Mouse (Mus musculus) embryonic facial prominence, embryonic 11.5 days (tissue): ENCODE data around the gene Commd9. TPM values are rescaled to one million over a fixed set of nuclear protein-coding genes. Genes with fewer than 3 reads are reported as not detected.

Source experiments
- ATAC-seq: fragments of 200-750 bp; cut with Nextera tagmentation; replicated peaks from 2 replicates; pipeline ENCODE4 v1.8.0; 2017; ENCODE audit warnings: low read depth; ENCODE audit not compliant: insufficient number of reproducible peaks, low FRiP score, low TSS enrichment
- DNase-seq: peaks from one replicate; pipeline ENCODE4 v3.0.0-alpha.2; 2015; ENCODE audit warnings: low spot score
- H3K27ac ChIP-seq: fragments of 300-500 bp; sonication (generic); replicated peaks from 2 replicates; pipeline ENCODE4 v1.5.1; 2014; ENCODE audit warnings: mild to moderate bottlenecking, low read depth, low read length, control low read depth
- H3K27me3 ChIP-seq: fragments of 300-500 bp; sonication (generic); 2 replicates; pipeline ENCODE4 v1.6.1; 2014; ENCODE audit warnings: mild to moderate bottlenecking, low read length, moderate library complexity, mixed read lengths; ENCODE audit not compliant: control insufficient read depth, insufficient read depth
- H3K36me3 ChIP-seq: fragments of 300-500 bp; sonication (generic); replicated peaks from 2 replicates; pipeline ENCODE4 v1.6.1; 2014; ENCODE audit warnings: low read depth, mild to moderate bottlenecking, low read length, moderate library complexity, mixed read lengths; ENCODE audit not compliant: control insufficient read depth, insufficient read depth
- H3K4me1 ChIP-seq: fragments of 300-500 bp; sonication (generic); 2 replicates; pipeline ENCODE4 v1.6.1; 2014; ENCODE audit warnings: low read length, mixed read lengths; ENCODE audit not compliant: control insufficient read depth, insufficient read depth
- H3K4me2 ChIP-seq: fragments of 300-500 bp; sonication (generic); 2 replicates; pipeline ENCODE4 v1.6.1; 2014; ENCODE audit warnings: low read depth, mild to moderate bottlenecking, control low read depth, low read length, moderate library complexity
- H3K4me3 ChIP-seq: fragments of 300-500 bp; sonication (generic); 2 replicates; pipeline ENCODE4 v1.5.1; 2014; ENCODE audit warnings: low read depth, low read length, control low read depth
- H3K9ac ChIP-seq: fragments of 300-500 bp; sonication (generic); replicated peaks from 2 replicates; pipeline ENCODE4 v1.6.1; 2014; ENCODE audit warnings: mild to moderate bottlenecking, control low read depth, low read length
- H3K9me3 ChIP-seq: fragments of 300-500 bp; sonication (generic); replicated peaks from 2 replicates; pipeline ENCODE4 v1.6.1; 2016; ENCODE audit warnings: mild to moderate bottlenecking, low read length, inconsistent platforms, mixed read lengths; ENCODE audit not compliant: control insufficient read depth
- WGBS: fragments of 180-500 bp; shearing (Covaris S2); extraction: QIAGEN DNeasy Blood & Tissue Kit; methylation state at CpG from one replicate; pipeline ENCODE4 v1.1.7; 2014; 5-methylcytosine and 5-hydroxymethylcytosine counted together
- polyA plus RNA-seq: library from polyadenylated mRNA; unstranded; fragments of >200 nt; fragmentation: Nextera tagmentation; extraction: Ambion mirVana; gene quantifications from 2 replicates; pipeline ENCODE4 v1.2.1, GENCODE M21; 2014

Commd9 gene
- 62.2 and 63.1 TPM in 2 replicates for polyA plus RNA-seq

DNA sequence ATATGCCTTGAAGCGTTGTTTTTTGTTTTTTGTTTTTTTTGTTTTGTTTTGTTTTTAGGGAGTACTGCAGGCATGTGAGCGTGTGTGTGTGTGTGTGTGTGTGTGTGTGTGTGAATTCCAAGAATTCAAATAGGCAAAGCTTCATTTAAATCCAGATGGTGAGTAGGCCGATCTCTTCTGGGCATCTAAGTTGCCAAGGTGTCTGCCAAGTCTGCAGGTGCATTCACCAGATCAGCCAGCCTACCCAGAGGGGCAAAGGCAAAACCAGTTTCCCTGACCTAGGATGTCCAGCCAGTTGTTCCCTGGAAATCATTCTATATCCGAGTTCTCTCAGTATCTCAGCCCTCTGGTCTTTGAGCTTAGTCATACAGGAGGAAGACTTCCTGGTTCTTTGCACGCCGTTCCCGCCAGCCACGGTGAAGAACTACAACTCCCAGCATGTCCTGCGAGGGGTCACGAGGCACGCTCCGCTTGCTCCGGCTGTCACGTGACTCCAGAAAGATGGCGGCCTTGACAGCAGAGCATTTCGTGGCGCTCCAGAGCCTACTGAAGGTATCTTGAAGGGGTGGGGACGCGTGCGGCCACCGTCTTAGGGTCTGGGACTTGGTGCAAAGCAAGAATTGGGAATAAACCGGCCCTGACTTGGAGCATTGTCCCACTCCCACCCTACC lies at the start of gene Commd9:
Commd9 (plus strand) TSS at position 480 of the 671 bp plus-strand sequence.
- H3K4me2 ChIP-seq = peak within 1 kb of the TSS; percentile 56
- peak within 1 kb of the TSS; percentile 78 for H3K4me3 ChIP-seq
- H3K9me3 ChIP-seq = no peaks in the 10 kb centered on the region
- ATAC-seq (peak; percentile 90), DNase-seq (peak; percentile 96)
- no peaks in the 10 kb centered on the region for H3K4me1 ChIP-seq
- peak within 1 kb of the TSS; percentile 66 for H3K9ac ChIP-seq
- no peak within 1 kb of the TSS for H3K27ac ChIP-seq
- no peaks in the 10 kb centered on the region for H3K27me3 ChIP-seq
- WGBS = 13% methylated on average over 22 of the region's 22 CpGs
- no peaks in the 10 kb centered on the region for H3K36me3 ChIP-seq

DNA sequence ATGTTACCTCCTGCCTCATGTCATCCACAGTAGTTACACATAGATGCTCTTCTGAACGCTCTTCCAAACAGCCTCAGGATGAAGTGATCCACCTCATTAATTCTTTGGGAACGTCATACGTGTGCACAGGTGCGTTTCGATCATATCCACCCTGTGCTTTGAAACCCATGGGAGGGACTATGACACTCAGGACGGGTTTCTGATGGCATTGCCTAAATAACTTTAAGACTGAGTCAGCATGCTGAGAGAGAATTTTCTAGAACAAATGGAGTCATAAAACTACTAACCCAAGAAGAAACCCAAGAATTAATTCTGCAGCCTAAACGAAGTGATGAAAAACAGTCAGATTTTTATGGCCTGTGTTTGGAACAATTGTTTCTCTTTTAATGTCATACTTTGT lies 43.3 kb upstream of the Commd9 start:
- Histone ChIP-seq H3K9me3 (no peaks in the 10 kb centered on the region), H3K4me1 (no peaks in the 10 kb centered on the region), H3K4me2 (no peak overlapping the region), H3K27me3 (no peaks in the 10 kb centered on the region), H3K36me3 (no peaks in the 10 kb centered on the region), H3K27ac (no peak overlapping the region), H3K4me3 (no peak overlapping the region), H3K9ac (no peak overlapping the region)
- 83% methylated on average over 7 of the region's 7 CpGs for WGBS
- DNase-seq = no peak
- ATAC-seq = no peak

DNA sequence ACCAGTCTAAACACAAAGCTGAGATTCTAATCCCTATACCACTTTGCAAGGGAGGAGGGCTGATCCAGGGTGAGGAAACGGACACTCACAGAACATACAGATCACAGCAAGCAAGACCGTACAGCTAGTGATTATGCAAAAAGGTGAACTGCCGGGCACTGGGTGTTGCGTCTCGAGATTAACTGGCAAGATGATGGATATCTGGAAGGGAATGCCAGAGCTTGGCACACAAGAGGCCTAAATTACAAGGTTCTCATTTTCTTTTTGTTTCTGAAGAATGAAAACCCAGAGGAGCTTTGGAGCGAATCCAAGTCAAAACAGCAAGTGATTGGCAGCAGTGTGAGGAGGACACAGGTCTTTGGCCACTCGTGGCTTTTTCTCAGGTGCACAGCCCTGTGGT lies 31.3 kb upstream of the Commd9 start:
- WGBS = 78% methylated on average over 7 of the region's 7 CpGs
- Histone ChIP-seq H3K4me2 (no peak overlapping the region), H3K27ac (no peak overlapping the region), H3K4me3 (no peak overlapping the region), H3K9ac (no peak overlapping the region), H3K4me1 (no peaks in the 10 kb centered on the region), H3K36me3 (no peaks in the 10 kb centered on the region), H3K9me3 (no peaks in the 10 kb centered on the region), H3K27me3 (no peaks in the 10 kb centered on the region)
- DNase-seq (no peak), ATAC-seq (no peak)

DNA sequence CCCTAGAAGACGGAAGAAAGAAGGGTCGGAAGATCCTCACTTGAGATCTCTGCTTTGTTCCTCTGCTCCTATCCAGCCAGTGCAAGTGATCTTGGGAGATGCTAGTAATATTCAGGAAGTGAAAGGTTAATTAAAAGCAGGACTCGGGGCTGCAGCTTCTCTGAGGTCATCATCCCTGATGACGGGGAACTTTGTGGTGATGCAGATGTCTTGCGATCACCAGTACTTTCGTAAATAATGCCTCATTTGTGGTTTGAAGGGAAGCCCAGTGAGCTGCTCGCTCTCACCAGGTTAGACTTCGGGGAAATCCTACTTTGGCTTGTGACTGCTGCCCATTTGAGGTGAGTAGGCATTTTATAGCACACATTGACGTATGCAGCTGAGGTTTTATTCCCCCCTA lies 29.9 kb upstream of the Commd9 start:
- Histone ChIP-seq H3K9ac (no peak overlapping the region), H3K27ac (no peak overlapping the region), H3K4me1 (no peaks in the 10 kb centered on the region), H3K4me3 (no peak overlapping the region), H3K9me3 (no peaks in the 10 kb centered on the region), H3K36me3 (no peaks in the 10 kb centered on the region), H3K27me3 (no peaks in the 10 kb centered on the region), H3K4me2 (no peak overlapping the region)
- no peak for DNase-seq
- WGBS = 49% methylated on average over 9 of the region's 9 CpGs
- ATAC-seq = no peak

GRCm38 (mm10) chr2:101860920-101861485 lies 25.0 kb upstream of the Commd9 start:
- Histone ChIP-seq H3K9ac (no peak overlapping the region), H3K9me3 (no peaks in the 10 kb centered on the region), H3K4me2 (no peak overlapping the region), H3K4me3 (no peak overlapping the region), H3K27me3 (no peaks in the 10 kb centered on the region), H3K36me3 (no peaks in the 10 kb centered on the region), H3K27ac (no peak overlapping the region), H3K4me1 (no peaks in the 10 kb centered on the region; the same call in 1 of the 2 replicates)
- DNase-seq (no peak), ATAC-seq (no peak)
- 78% methylated on average over 3 of the region's 3 CpGs for WGBS

GRCm38 (mm10) chr2:101862219-101863123 lies 23.6 kb upstream of the Commd9 start:
- H3K4me2 ChIP-seq = no peak overlapping the region
- no peak for ATAC-seq

DNA sequence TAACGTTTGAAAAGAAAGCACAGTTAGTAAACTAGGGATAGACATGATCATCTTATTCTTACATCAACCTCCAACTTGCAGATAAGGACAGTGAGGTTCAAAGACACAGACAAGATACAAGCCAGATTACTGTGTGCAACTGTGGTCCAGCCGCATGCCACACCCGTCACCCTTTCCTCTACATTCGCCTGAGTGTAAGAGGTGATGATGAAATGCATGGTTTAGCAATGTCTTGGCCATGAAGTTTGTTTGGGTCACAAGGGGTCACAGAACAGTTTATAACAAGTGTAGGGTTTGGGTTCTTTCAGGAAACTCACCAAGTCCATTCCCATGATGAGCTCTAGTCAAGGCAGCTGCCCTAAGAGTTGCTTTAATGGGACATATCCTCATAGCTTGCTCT lies 17.4 kb upstream of the Commd9 start:
- no peak for DNase-seq
- Histone ChIP-seq H3K27ac (no peak overlapping the region), H3K9ac (no peak overlapping the region), H3K9me3 (no peaks in the 10 kb centered on the region), H3K4me2 (no peak overlapping the region), H3K4me1 (no peaks in the 10 kb centered on the region), H3K4me3 (no peak overlapping the region), H3K36me3 (no peaks in the 10 kb centered on the region), H3K27me3 (no peaks in the 10 kb centered on the region)
- 93% methylated on average over 4 of the region's 4 CpGs for WGBS
- ATAC-seq = no peak

More at GRCm38 (mm10) chr2:101862219-101863123, 23.6 kb upstream of the Commd9 start:
- no peaks in the 10 kb centered on the region for H3K27me3 ChIP-seq
- no peak overlapping the region for H3K9ac ChIP-seq
- no peak overlapping the region for H3K4me3 ChIP-seq
- 63% methylated on average over 15 of the region's 15 CpGs for WGBS
- H3K9me3 ChIP-seq = no peaks in the 10 kb centered on the region
- H3K4me1 ChIP-seq = no peaks in the 10 kb centered on the region; the same call in 1 of the 2 replicates
- DNase-seq = peak; percentile 31
- H3K27ac ChIP-seq = no peak overlapping the region
- H3K36me3 ChIP-seq = no peaks in the 10 kb centered on the region
